Mouse (Mus musculus): ENCODE results near the gene Rcn3. TPM values are rescaled to one million over a fixed set of nuclear protein-coding genes. Genes with fewer than 3 reads are reported as not detected.

Rcn3 gene
- polyA plus RNA-seq, 1 experiment = 3.1 TPM

DNA sequence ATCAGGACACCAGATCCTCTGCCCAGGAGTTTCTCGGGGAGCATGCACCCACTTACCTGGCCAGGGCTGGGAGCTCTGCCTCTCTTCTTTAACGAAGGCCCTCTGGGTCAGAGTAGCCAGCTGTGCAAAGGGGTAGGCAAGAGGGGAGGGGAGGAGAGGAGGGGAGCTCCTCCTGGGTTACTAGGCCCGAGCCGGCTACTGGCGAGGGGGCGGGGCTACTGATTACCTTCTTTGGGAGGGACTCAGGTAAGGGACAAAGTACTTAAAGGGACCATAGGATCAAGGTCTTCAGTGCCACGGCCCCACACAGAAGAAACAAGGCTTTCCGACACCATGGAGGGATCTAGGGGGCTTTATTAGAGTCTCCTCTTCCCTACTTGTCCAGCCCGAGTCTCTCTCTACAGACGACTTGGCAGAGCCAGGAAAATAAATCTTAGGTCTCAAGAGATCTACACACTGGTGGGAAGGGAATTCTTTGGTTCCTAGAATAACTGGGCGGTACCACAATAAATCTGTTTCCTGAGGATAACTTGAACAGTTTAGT, 30.4 kb downstream of the Rcn3 start:
- Histone ChIP-seq H3K4me3 (ENCODE audit: insufficient read depth, low read length) (peak overlapping the region; percentile 95), H3K27ac (ENCODE audit: insufficient read depth, low read depth, low read length) (peak overlapping the region; percentile 50), H3K4me1 (ENCODE audit: control insufficient read depth, insufficient read depth, low read length) (peaks cover 17% of the 10 kb centered on the region)
- no peak for TF ChIP-seq POLR2A (IDR thresholded peaks at IDR 0.05; ENCODE audit: borderline replicate concordance, low read depth, low read length)
- no peak for TF ChIP-seq CTCF (IDR thresholded peaks at IDR 0.05; ENCODE audit: low read depth, low read length)

DNA sequence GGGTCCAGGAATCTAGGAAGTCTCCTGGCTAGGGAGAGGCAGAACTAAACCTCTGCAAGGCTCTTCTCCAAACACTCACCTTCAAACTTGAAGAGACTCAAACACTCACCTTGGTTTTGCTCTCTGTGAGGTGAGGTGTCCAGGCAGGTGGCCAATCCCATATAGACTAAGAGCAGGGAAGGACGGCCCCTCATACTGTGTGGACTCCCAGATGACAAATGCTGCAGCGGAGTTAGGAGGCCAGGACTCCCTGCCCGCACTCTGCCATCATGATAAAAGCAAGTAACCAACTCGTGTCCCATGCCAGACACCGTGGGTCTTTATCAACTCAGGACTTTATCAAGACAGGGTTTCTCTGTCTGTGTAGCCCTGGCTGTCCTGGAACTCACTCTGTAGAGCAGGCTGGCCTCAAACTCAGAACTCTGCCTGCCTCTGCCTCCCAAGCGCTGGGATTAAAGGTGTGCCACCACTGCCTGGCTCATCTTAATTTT, 31.3 kb downstream of the Rcn3 start:
- TF ChIP-seq POLR2A (IDR thresholded peaks at IDR 0.05; ENCODE audit: borderline replicate concordance, low read depth, low read length) (no peak), CTCF (IDR thresholded peaks at IDR 0.05; ENCODE audit: low read depth, low read length) (no peak)
- Histone ChIP-seq H3K4me3 (ENCODE audit: insufficient read depth, low read length) (no peak overlapping the region), H3K27ac (ENCODE audit: insufficient read depth, low read depth, low read length) (no peak overlapping the region), H3K4me1 (ENCODE audit: control insufficient read depth, insufficient read depth, low read length) (peaks cover 17% of the 10 kb centered on the region)

DNA sequence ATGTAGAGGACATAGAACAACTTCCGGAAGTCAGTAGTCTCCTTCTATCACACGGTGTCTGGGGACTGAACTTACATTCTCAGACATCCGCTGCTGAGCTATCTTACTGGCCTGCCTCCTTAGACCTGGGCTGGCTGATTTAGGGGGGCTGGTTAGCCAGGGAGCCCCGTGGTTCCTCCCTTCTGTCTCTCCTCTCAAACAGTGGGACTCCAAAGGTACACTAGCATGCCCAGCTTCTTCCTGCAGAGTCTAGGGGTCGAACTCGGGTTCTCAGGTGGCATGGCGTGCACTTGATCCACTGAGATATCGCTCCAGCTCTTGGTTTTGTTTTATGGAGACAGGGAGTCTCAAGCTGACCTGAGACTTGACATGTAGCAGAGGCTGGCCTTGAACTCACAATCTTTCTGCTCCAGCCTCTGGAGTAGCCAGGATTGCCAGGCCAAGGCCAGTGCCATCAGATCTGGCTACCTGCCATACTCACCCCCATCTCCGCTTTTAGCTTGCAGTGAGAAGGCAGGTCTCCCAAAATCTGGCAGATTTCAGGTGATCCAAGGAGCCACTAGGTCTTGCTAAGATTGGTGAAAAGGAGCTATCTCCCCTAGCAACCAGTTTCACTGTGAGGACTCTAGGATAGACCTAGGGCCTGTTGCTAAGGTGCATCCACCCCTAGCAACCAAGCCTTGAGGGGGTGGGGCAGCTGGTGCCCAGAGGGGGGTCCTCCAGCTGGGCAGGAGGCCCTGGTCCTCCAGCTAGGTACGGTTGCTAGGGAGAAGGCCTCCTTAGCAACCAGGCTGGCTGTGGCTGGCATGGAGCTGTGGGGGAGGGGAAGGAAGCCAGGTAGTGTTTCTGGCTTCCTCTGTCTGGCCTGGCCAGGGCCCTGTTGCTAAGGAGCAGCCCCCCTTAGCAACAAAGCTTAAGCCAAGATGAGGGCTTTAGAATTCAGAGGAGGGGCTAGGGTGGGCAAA, 33.1 kb downstream of the Rcn3 start:
- no peak overlapping the region for H3K27ac ChIP-seq (ENCODE audit: insufficient read depth, low read depth, low read length)
- TF ChIP-seq POLR2A (IDR thresholded peaks at IDR 0.05; ENCODE audit: borderline replicate concordance, low read depth, low read length) (no peak), CTCF (IDR thresholded peaks at IDR 0.05; ENCODE audit: low read depth, low read length) (no peak)
- H3K4me3 ChIP-seq (ENCODE audit: insufficient read depth, low read length) = no peak overlapping the region
- H3K4me1 ChIP-seq (ENCODE audit: control insufficient read depth, insufficient read depth, low read length) = peaks cover 8% of the 10 kb centered on the region

DNA sequence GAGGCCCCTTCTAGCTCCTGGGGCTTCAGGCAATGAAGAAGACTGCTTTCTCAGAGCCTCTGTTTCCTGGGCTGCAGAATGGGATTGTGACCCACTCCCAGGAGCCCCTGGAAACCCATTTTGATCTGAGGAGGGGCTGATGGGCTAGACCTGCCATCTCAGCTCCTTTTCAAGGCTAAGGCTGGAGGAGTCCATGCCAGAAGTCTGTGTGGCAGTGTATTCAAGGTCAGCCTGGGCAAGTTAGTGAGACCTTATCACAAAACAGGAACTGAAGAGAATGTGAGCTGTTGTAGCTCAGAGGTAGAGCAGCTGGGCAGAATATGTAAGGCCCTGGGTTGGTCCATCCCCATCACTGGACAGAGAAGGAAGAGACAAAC, 35.1 kb downstream of the Rcn3 start:
- TF ChIP-seq CTCF (IDR thresholded peaks at IDR 0.05; ENCODE audit: low read depth, low read length) = no peak
- no peak for TF ChIP-seq POLR2A (IDR thresholded peaks at IDR 0.05; ENCODE audit: borderline replicate concordance, low read depth, low read length)
- peaks cover 7% of the 10 kb centered on the region for H3K4me1 ChIP-seq (ENCODE audit: control insufficient read depth, insufficient read depth, low read length)
- H3K27ac ChIP-seq (ENCODE audit: insufficient read depth, low read depth, low read length) = no peak overlapping the region

DNA sequence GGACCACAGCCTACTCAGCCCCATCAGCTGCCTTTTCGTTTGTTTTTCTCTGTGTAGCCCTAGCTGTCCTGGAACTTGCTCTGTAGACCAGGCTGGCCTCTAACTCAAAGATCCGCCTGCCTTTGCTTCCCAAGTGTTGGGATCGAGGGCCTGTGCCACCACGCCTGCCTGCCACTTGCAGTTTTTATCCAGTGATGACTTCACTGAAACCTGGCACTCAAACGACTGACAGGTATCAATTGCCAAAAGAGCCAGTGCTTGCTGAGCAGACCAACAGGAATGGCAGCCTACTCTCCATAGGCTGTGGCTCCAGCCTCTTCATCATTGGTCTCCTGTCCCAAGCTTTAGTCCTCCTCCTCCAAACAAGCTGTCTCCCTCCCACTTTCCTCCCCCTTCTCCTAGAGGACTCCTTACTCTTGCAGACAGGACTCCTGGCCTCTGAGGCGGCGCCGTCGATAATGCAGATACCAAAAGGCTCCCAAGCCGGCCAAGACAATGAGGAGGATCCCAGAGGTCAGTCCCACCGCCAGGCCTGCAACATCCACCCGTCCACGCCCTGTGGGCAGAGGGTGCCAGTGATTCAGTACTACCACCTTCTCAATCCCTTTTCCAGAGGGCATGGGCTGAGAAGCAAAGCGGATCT, 35.6 kb downstream of the Rcn3 start:
- Histone ChIP-seq H3K4me3 (ENCODE audit: insufficient read depth, low read length) (no peak overlapping the region), H3K4me1 (ENCODE audit: control insufficient read depth, insufficient read depth, low read length) (peaks cover 5% of the 10 kb centered on the region), H3K27ac (ENCODE audit: insufficient read depth, low read depth, low read length) (no peak overlapping the region)
- TF ChIP-seq POLR2A (IDR thresholded peaks at IDR 0.05; ENCODE audit: borderline replicate concordance, low read depth, low read length) = no peak
- TF ChIP-seq CTCF (IDR thresholded peaks at IDR 0.05; ENCODE audit: low read depth, low read length) = no peak

More for the DNA sequence above, 35.1 kb downstream of the Rcn3 start:
- H3K4me3 ChIP-seq (ENCODE audit: insufficient read depth, low read length) = no peak overlapping the region

- Histone ChIP-seq H3K4me3 (ENCODE audit: insufficient read depth, low read length) (peak overlapping the region; percentile 68), H3K4me1 (ENCODE audit: control insufficient read depth, insufficient read depth, low read length) (peaks cover 4% of the 10 kb centered on the region), H3K27ac (ENCODE audit: insufficient read depth, low read depth, low read length) (peak overlapping the region; percentile 95)
- 0 out of 2 replicates have a peak, but pooled peaks have one; percentile 64 for TF ChIP-seq POLR2A (IDR thresholded peaks at IDR 0.05; ENCODE audit: borderline replicate concordance, low read depth, low read length)
- no peak for TF ChIP-seq CTCF (IDR thresholded peaks at IDR 0.05; ENCODE audit: low read depth, low read length)
Observed at GRCm38 (mm10) chr7:45053931-45054510, 38.0 kb downstream of the Rcn3 start.

DNA sequence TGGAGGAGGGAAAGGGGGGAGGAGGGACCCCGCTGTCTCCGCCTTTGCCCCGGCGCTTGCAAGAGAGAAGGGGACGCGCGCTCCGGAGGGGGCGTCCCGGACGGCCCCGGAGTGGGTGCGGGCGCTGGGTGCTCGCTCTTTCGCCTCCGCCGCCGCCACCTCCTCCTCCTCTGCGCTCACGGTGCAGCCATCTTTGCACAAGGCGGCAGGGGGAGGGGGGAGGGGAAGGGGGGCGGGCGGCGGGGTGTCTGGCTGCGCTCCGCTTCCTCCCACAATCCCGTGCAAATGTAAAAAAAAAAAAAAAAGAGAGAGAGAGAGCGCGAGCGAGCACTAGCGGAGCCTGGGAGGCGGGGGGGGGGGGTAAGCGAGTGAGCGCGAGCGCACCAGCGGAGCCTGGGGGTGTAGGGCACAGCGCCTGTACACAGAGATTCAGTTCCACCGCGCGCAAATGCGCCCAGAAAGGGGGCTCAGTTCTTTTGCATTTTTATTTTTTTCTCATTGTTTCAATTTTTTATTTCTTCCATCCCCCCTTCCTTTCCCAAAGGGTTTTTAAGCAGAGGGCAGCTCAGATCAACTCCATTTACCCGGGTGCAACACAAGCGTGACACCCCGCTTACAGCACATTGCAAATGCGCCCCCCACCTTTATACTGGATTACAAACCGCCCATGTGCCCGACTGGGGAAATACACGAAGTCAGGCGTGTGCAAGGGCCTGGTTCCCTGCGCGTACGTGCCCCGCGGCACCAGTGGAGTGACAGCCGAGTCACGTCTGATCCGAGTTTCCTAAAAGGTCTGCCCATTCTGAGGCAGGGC, 38.7 kb downstream of the Rcn3 start:
- H3K27ac ChIP-seq (ENCODE audit: insufficient read depth, low read depth, low read length) = peak overlapping the region; percentile 98
- H3K4me1 ChIP-seq (ENCODE audit: control insufficient read depth, insufficient read depth, low read length) = peaks cover 4% of the 10 kb centered on the region
- H3K4me3 ChIP-seq (ENCODE audit: insufficient read depth, low read length) = peak overlapping the region; percentile 94
- TF ChIP-seq CTCF (IDR thresholded peaks at IDR 0.05; ENCODE audit: low read depth, low read length) (no peak), POLR2A (IDR thresholded peaks at IDR 0.05; ENCODE audit: borderline replicate concordance, low read depth, low read length) (no peak)

DNA sequence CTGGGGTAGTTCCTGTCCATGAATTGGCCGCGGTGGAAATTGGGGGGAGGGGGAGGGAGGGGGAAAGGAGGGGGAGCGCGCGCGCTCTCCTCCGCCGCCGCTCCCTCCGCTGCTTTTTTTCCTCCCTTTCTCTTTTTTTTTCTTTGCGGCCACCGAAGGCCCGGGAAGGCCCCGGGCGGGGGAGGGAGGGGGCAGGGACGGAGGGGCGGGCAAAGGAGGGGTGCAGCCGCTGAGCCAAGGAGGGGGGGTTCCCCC, 39.2 kb downstream of the Rcn3 start, which contains the start of gene Prr12:
Gene Prr12 (minus strand): TSS at position 20 of the 255 bp plus-strand sequence.
- Histone ChIP-seq H3K4me1 (ENCODE audit: control insufficient read depth, insufficient read depth, low read length) (peaks cover 4% of the 10 kb centered on the region), H3K4me3 (ENCODE audit: insufficient read depth, low read length) (peak within 1 kb of the TSS; percentile 94), H3K27ac (ENCODE audit: insufficient read depth, low read depth, low read length) (peak within 1 kb of the TSS; percentile 98)
- TF ChIP-seq CTCF (IDR thresholded peaks at IDR 0.05; ENCODE audit: low read depth, low read length) = no peak
- TF ChIP-seq POLR2A (IDR thresholded peaks at IDR 0.05; ENCODE audit: borderline replicate concordance, low read depth, low read length) = no peak

All from bone marrow macrophage, adult 2 months (primary cell).